Mouse (Mus musculus): ENCODE data around the gene Adora2a. TPM values are rescaled to one million over a fixed set of nuclear protein-coding genes. Genes with fewer than 3 reads are reported as not detected.
"Not testable (repeated sequence)": the region's sequence is repeated elsewhere in the genome, so short reads cannot be mapped to it uniquely, and the experiment has no call there.

Gene Adora2a
- polyA plus RNA-seq, 1 experiment, result 30.8 TPM

DNA sequence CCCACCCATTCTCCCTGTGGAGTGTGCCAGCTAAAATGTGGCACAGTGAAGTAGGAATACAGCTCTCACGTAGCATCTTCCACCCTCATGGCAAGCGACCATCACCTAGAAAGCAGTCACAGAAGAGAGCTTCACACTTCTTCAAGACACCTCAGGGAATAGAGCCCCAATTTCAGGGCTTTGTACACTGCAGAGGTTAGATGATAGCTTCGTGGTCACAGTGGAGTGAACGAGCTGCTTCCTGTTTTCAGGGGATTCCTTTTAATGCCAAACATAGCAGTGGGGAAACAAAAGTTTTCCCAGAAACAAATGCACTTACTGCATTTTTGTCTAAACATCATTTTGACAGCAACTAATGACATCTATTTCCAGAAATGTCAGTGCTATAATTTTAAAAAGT lies 27.3 kb upstream of the Adora2a start:
- Histone ChIP-seq H3K27me3 (ENCODE audit: control insufficient read depth, insufficient read depth, low read length) (no peaks in the 10 kb centered on the region), H3K36me3 (ENCODE audit: control insufficient read depth, insufficient read depth, low read length) (peaks cover 3% of the 10 kb centered on the region; the same call in 1 of the 2 replicates), H3K27ac (ENCODE audit: insufficient read depth, low read length) (peak overlapping the region; percentile 38; the same call in 1 of the 2 replicates), H3K4me3 (ENCODE audit: extremely low read depth, insufficient read depth, insufficient read length) (no peak overlapping the region), H3K4me1 (ENCODE audit: control insufficient read depth, insufficient read depth, insufficient read length) (peaks cover 13% of the 10 kb centered on the region)
- TF ChIP-seq CTCF (IDR thresholded peaks at IDR 0.05; ENCODE audit: extremely low read depth, insufficient read depth, insufficient read length, insufficient replicate concordance) (no peak), POLR2A (IDR thresholded peaks at IDR 0.05; ENCODE audit: low read depth, low read length) (no peak)
- DNase-seq (ENCODE audit: low read depth in 1 of 2, low spot score in 2 of 2), result no peak
- 24% methylated on average over 4 of the region's 4 CpGs for WGBS

DNA sequence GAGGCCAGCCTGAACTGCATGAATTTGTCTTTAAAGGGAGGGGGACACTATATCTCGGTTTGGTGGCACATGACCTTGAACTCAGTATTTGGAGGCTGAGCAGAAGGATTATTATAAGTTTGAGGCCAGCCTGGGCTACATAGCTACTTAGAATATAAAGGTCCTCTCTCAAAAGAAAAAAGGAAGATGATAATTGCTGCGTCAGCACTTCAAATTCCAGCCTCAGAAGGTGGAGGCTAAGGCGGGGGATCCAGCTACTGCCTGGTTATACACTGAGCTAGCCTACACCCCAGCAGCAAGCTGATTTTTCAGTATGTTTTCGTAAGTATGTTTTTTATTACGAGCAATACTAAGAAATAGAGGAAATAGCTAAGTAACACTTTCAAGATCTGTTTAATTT lies 26.0 kb upstream of the Adora2a start:
- H3K4me1 ChIP-seq (ENCODE audit: control insufficient read depth, insufficient read depth, insufficient read length), result peaks cover 18% of the 10 kb centered on the region
- no peak overlapping the region for H3K27ac ChIP-seq (ENCODE audit: insufficient read depth, low read length)
- peaks cover 3% of the 10 kb centered on the region; the same call in 1 of the 2 replicates for H3K36me3 ChIP-seq (ENCODE audit: control insufficient read depth, insufficient read depth, low read length)
- TF ChIP-seq CTCF (IDR thresholded peaks at IDR 0.05; ENCODE audit: extremely low read depth, insufficient read depth, insufficient read length, insufficient replicate concordance) (no peak), POLR2A (IDR thresholded peaks at IDR 0.05; ENCODE audit: low read depth, low read length) (no peak)
- DNase-seq (ENCODE audit: low read depth in 1 of 2, low spot score in 2 of 2), result no peak
- no peaks in the 10 kb centered on the region for H3K27me3 ChIP-seq (ENCODE audit: control insufficient read depth, insufficient read depth, low read length)
- WGBS, result 85% methylated on average over 5 of the region's 5 CpGs
- no peak overlapping the region for H3K4me3 ChIP-seq (ENCODE audit: extremely low read depth, insufficient read depth, insufficient read length)

DNA sequence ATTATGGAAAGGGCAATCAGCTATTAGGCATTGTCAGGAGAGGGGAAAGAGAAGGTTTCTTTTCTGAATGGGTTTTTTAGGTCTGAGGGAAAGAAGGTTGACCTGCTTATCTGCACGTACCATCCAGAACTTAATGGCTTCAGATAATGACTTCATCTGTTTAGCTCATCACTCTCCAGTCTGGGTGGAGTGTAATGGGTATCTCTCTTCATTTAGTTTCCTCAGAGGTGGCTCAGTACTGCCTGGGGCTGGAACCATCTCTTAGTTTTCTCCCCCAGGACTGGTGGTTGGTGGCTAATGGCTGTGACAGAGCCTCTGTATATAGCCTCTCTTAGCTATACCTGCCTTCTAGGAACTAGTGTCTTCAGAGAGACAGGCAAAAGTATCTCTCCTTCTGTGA lies 25.3 kb upstream of the Adora2a start:
- peaks cover 3% of the 10 kb centered on the region; the same call in 1 of the 2 replicates for H3K36me3 ChIP-seq (ENCODE audit: control insufficient read depth, insufficient read depth, low read length)
- no peak overlapping the region for H3K27ac ChIP-seq (ENCODE audit: insufficient read depth, low read length)
- H3K4me3 ChIP-seq (ENCODE audit: extremely low read depth, insufficient read depth, insufficient read length), result no peak overlapping the region
- no peaks in the 10 kb centered on the region for H3K27me3 ChIP-seq (ENCODE audit: control insufficient read depth, insufficient read depth, low read length)
- peaks cover 18% of the 10 kb centered on the region for H3K4me1 ChIP-seq (ENCODE audit: control insufficient read depth, insufficient read depth, insufficient read length)
- WGBS, result 86% methylated on average over 1 of the region's 1 CpGs
- DNase-seq (ENCODE audit: low read depth in 1 of 2, low spot score in 2 of 2), result no peak
- TF ChIP-seq CTCF (IDR thresholded peaks at IDR 0.05; ENCODE audit: extremely low read depth, insufficient read depth, insufficient read length, insufficient replicate concordance) (no peak), POLR2A (IDR thresholded peaks at IDR 0.05; ENCODE audit: low read depth, low read length) (no peak)

DNA sequence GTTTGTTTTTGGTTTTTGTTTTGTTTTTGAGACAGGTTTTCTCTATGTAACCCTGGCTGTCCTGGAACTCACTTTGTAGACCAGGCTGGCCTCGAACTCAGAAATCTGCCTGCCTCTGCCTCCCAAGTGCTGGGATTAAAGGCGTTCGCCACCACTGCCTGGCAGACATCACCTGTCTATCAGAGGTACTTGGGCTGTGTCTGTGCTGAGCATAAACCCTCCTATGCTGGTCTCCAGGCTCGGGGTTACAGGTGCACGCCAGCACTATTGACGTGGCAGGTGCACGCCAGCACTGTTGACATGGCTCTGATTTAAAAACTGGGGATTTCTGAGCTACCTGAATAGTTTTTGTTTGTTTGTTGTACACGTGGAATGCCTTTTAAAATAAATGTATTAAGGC lies 24.5 kb upstream of the Adora2a start:
- not testable (repeated sequence) for H3K27ac ChIP-seq (ENCODE audit: insufficient read depth, low read length); H3K27me3 ChIP-seq (ENCODE audit: control insufficient read depth, insufficient read depth, low read length); H3K36me3 ChIP-seq (ENCODE audit: control insufficient read depth, insufficient read depth, low read length); H3K4me3 ChIP-seq (ENCODE audit: extremely low read depth, insufficient read depth, insufficient read length); DNase-seq (ENCODE audit: low read depth in 1 of 2, low spot score in 2 of 2)
- peaks cover 18% of the 10 kb centered on the region for H3K4me1 ChIP-seq (ENCODE audit: control insufficient read depth, insufficient read depth, insufficient read length)
- WGBS, result 92% methylated on average over 8 of the region's 8 CpGs

DNA sequence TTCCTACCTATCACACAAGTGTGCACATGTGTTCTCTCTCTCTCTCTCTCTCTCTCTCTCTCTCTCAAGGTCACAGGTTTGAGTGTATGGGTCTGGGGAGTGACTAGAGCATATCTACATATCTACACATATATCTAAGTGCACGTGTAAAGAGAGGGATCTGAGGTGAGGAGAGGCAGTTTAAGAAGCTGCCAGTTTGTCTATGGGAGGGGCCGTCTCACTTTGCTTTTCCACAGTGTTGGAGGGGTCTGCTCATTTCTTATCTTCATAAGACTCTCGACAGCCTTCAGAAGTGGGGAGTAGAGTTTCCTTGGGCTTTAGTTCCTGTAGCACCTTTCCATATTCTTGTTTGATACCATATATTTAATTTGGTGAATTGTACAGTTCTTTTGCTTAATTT lies 23.4 kb upstream of the Adora2a start:
- Histone ChIP-seq H3K27me3 (ENCODE audit: control insufficient read depth, insufficient read depth, low read length) (no peaks in the 10 kb centered on the region), H3K36me3 (ENCODE audit: control insufficient read depth, insufficient read depth, low read length) (peaks cover 1% of the 10 kb centered on the region; the same call in 1 of the 2 replicates), H3K4me3 (ENCODE audit: extremely low read depth, insufficient read depth, insufficient read length) (no peak overlapping the region), H3K4me1 (ENCODE audit: control insufficient read depth, insufficient read depth, insufficient read length) (peaks cover 18% of the 10 kb centered on the region; the same call in 1 of the 2 replicates), H3K27ac (ENCODE audit: insufficient read depth, low read length) (no peak overlapping the region)
- TF ChIP-seq CTCF (IDR thresholded peaks at IDR 0.05; ENCODE audit: extremely low read depth, insufficient read depth, insufficient read length, insufficient replicate concordance) (no peak), POLR2A (IDR thresholded peaks at IDR 0.05; ENCODE audit: low read depth, low read length) (no peak)
- no peak for DNase-seq (ENCODE audit: low read depth in 1 of 2, low spot score in 2 of 2)
- WGBS, result 75% methylated on average over 3 of the region's 3 CpGs

DNA sequence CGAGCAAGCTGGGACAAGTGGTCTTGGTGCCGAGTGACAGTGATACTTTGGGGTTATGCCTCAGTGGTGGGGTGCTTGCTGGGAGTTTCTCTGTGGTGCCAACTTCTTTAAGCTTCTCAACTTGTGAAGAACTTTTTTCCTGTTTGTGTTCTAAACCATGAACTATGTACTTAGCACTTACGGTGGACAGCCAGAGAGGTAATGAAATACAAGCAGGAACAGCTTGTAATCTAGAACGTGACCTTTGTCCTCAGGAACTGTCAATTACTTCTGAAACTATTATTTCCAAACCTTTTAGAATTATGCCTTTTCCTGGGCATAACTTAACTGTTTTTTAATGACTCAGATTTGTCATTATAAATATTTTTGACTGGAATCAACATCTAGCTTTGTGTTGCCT lies 22.3 kb upstream of the Adora2a start:
- 73% methylated on average over 4 of the region's 4 CpGs for WGBS
- no peak overlapping the region; the same call in 1 of the 2 replicates for H3K27ac ChIP-seq (ENCODE audit: insufficient read depth, low read length)

DNA sequence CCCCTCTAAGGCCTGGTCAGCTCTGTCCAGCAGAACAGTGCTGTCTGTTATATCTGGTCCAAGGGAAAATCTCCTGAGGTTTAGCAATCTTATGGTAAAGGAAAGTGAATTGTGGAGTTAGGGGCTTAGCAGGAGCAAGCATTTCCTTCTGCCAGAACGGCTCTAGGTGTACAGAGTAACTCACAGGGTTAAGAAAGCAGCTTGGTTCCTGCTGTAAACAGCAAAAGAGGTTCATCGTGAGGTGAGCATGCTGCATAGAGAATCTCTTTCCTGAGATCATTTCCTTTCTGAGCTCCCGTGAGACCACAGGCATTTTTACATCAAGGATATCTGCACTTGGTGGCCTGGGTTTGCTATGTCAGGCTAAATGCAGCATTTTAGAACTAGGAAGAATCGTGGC lies 21.8 kb upstream of the Adora2a start:
- no peak overlapping the region for H3K27ac ChIP-seq (ENCODE audit: insufficient read depth, low read length)
- H3K4me1 ChIP-seq (ENCODE audit: control insufficient read depth, insufficient read depth, insufficient read length), result peaks cover 5% of the 10 kb centered on the region; the same call in 1 of the 2 replicates
- peaks cover 1% of the 10 kb centered on the region; the same call in 1 of the 2 replicates for H3K36me3 ChIP-seq (ENCODE audit: control insufficient read depth, insufficient read depth, low read length)
- H3K27me3 ChIP-seq (ENCODE audit: control insufficient read depth, insufficient read depth, low read length), result no peaks in the 10 kb centered on the region
- no peak for DNase-seq (ENCODE audit: low read depth in 1 of 2, low spot score in 2 of 2)
- H3K4me3 ChIP-seq (ENCODE audit: extremely low read depth, insufficient read depth, insufficient read length), result no peak overlapping the region
- TF ChIP-seq POLR2A (IDR thresholded peaks at IDR 0.05; ENCODE audit: low read depth, low read length) (no peak), CTCF (IDR thresholded peaks at IDR 0.05; ENCODE audit: extremely low read depth, insufficient read depth, insufficient read length, insufficient replicate concordance) (no peak)
- 19% methylated on average over 4 of the region's 4 CpGs for WGBS

More for the DNA sequence above, 22.3 kb upstream of the Adora2a start:
- peaks cover 8% of the 10 kb centered on the region; the same call in 1 of the 2 replicates for H3K4me1 ChIP-seq (ENCODE audit: control insufficient read depth, insufficient read depth, insufficient read length)
- no peaks in the 10 kb centered on the region for H3K27me3 ChIP-seq (ENCODE audit: control insufficient read depth, insufficient read depth, low read length)
- H3K4me3 ChIP-seq (ENCODE audit: extremely low read depth, insufficient read depth, insufficient read length), result no peak overlapping the region
- TF ChIP-seq CTCF (IDR thresholded peaks at IDR 0.05; ENCODE audit: extremely low read depth, insufficient read depth, insufficient read length, insufficient replicate concordance), result no peak
- no peak for TF ChIP-seq POLR2A (IDR thresholded peaks at IDR 0.05; ENCODE audit: low read depth, low read length)
- peaks cover 1% of the 10 kb centered on the region; the same call in 1 of the 2 replicates for H3K36me3 ChIP-seq (ENCODE audit: control insufficient read depth, insufficient read depth, low read length)
- DNase-seq (ENCODE audit: low read depth in 1 of 2, low spot score in 2 of 2), result no peak

Data from spleen, adult 2 months (tissue).